Mouse (Mus musculus) erythroblast, embryonic 14.5 days (primary cell): Measurements from ENCODE around the gene Zmat3. TPM values are rescaled to one million over a fixed set of nuclear protein-coding genes. Genes with fewer than 3 reads are reported as not detected.

Experiments used
- H3K27me3 ChIP-seq: 2 replicates; pipeline ENCODE4 v1.6.1; 2012; ENCODE audit warnings: inconsistent platforms; ENCODE audit not compliant: control insufficient read depth
- H3K36me3 ChIP-seq: 2 replicates; pipeline ENCODE4 v1.6.1; 2012; ENCODE audit warnings: mild to moderate bottlenecking, inconsistent platforms; ENCODE audit not compliant: control insufficient read depth
- H3K4me1 ChIP-seq: 2 replicates; pipeline ENCODE4 v1.6.1; 2012; ENCODE audit warnings: inconsistent platforms; ENCODE audit not compliant: control insufficient read depth
- H3K4me3 ChIP-seq: replicated peaks from 2 replicates; pipeline ENCODE3; 2012; ENCODE audit warnings: moderate library complexity, mild to moderate bottlenecking, inconsistent platforms
- H3K9me3 ChIP-seq: 2 replicates; pipeline ENCODE4 v1.6.1; 2012; ENCODE audit warnings: low read length, inconsistent platforms, mixed read lengths; ENCODE audit not compliant: control insufficient read depth
- GATA1 ChIP-seq: IDR thresholded peaks from 2 replicates; pipeline ENCODE4 v1.6.1; 2012; ENCODE audit warnings: low read length, inconsistent platforms, mixed read lengths
- TAL1 ChIP-seq: IDR thresholded peaks from 3 replicates; pipeline ENCODE4 v1.6.1; 2012; ENCODE audit warnings: low read length, inconsistent platforms, mixed read lengths
- polyA plus RNA-seq: library from polyadenylated mRNA; stranded (reverse); fragments of >175 nt; gene quantifications from 2 replicates; pipeline ENCODE4 v1.2.3, GENCODE M21; 2012

Zmat3 gene
- polyA plus RNA-seq, 1 experiment, result 0.01 TPM

GRCm38 (mm10) chr3:32399381-32399780 lies 33.6 kb upstream of the Zmat3 start:
- no peaks in the 10 kb centered on the region for H3K9me3 ChIP-seq
- H3K4me1 ChIP-seq, result peaks cover 39% of the 10 kb centered on the region
- H3K4me3 ChIP-seq, result no peak overlapping the region
- no peaks in the 10 kb centered on the region for H3K27me3 ChIP-seq
- H3K36me3 ChIP-seq, result peaks cover 3% of the 10 kb centered on the region
- no peak for TF ChIP-seq TAL1
- TF ChIP-seq GATA1, result no peak

GRCm38 (mm10) chr3:32398623-32399022 lies 32.8 kb upstream of the Zmat3 start:
- peaks cover 3% of the 10 kb centered on the region for H3K36me3 ChIP-seq
- no peaks in the 10 kb centered on the region for H3K9me3 ChIP-seq
- no peaks in the 10 kb centered on the region for H3K27me3 ChIP-seq
- TF ChIP-seq TAL1 (no peak), GATA1 (0 out of 2 replicates have a peak, but pooled peaks have one; percentile 3)
- H3K4me1 ChIP-seq, result peaks cover 38% of the 10 kb centered on the region
- H3K4me3 ChIP-seq, result peak overlapping the region; percentile 94

- H3K36me3 ChIP-seq, result peaks cover 3% of the 10 kb centered on the region
- H3K27me3 ChIP-seq, result no peaks in the 10 kb centered on the region
- no peaks in the 10 kb centered on the region for H3K9me3 ChIP-seq
- H3K4me3 ChIP-seq, result peak overlapping the region; percentile 94
- H3K4me1 ChIP-seq, result peaks cover 36% of the 10 kb centered on the region
- no peak for TF ChIP-seq TAL1
- no peak for TF ChIP-seq GATA1
Measured at GRCm38 (mm10) chr3:32398175-32398538, 32.3 kb upstream of the Zmat3 start.

- peak within 1 kb of the TSS; percentile 94 for H3K4me3 ChIP-seq
- H3K9me3 ChIP-seq, result no peaks in the 10 kb centered on the region
- peaks cover 3% of the 10 kb centered on the region for H3K36me3 ChIP-seq
- TF ChIP-seq GATA1, result no peak
- H3K27me3 ChIP-seq, result no peaks in the 10 kb centered on the region
- H3K4me1 ChIP-seq, result peaks cover 36% of the 10 kb centered on the region
Measured at GRCm38 (mm10) chr3:32397461-32398174, 31.8 kb upstream of the Zmat3 start, which contains the start of gene Pik3ca. Gene Pik3ca, plus strand, starts transcription at chr3:32397671.

- peak overlapping the region; percentile 94 for H3K4me3 ChIP-seq
- H3K9me3 ChIP-seq, result no peaks in the 10 kb centered on the region
- peaks cover 3% of the 10 kb centered on the region for H3K36me3 ChIP-seq
- TF ChIP-seq TAL1 (no peak), GATA1 (no peak)
- H3K4me1 ChIP-seq, result peaks cover 36% of the 10 kb centered on the region
- H3K27me3 ChIP-seq, result no peaks in the 10 kb centered on the region
Measured at GRCm38 (mm10) chr3:32396794-32397460, 31.1 kb upstream of the Zmat3 start.

- peaks cover 3% of the 10 kb centered on the region for H3K36me3 ChIP-seq
- H3K27me3 ChIP-seq, result no peaks in the 10 kb centered on the region
- no peaks in the 10 kb centered on the region for H3K9me3 ChIP-seq
- TF ChIP-seq TAL1, result no peak
- TF ChIP-seq GATA1, result no peak
- peaks cover 36% of the 10 kb centered on the region for H3K4me1 ChIP-seq
- H3K4me3 ChIP-seq, result peak overlapping the region; percentile 94
Measured at GRCm38 (mm10) chr3:32395771-32396551, 30.1 kb upstream of the Zmat3 start.

GRCm38 (mm10) chr3:32393986-32394385 lies 28.2 kb upstream of the Zmat3 start:
- Histone ChIP-seq H3K4me1 (peaks cover 23% of the 10 kb centered on the region), H3K36me3 (no peaks in the 10 kb centered on the region), H3K9me3 (no peaks in the 10 kb centered on the region), H3K4me3 (no peak overlapping the region), H3K27me3 (no peaks in the 10 kb centered on the region; the same call in 1 of the 2 replicates)
- no peak for TF ChIP-seq TAL1
- no peak for TF ChIP-seq GATA1

- H3K9me3 ChIP-seq, result no peaks in the 10 kb centered on the region
- TF ChIP-seq TAL1 (no peak), GATA1 (no peak)
- H3K36me3 ChIP-seq, result no peaks in the 10 kb centered on the region
- H3K4me3 ChIP-seq, result no peak overlapping the region
- no peaks in the 10 kb centered on the region; the same call in 1 of the 2 replicates for H3K27me3 ChIP-seq
- H3K4me1 ChIP-seq, result peaks cover 12% of the 10 kb centered on the region
Measured at GRCm38 (mm10) chr3:32392841-32393240, 27.0 kb upstream of the Zmat3 start.

GRCm38 (mm10) chr3:32381556-32381955 lies 15.7 kb upstream of the Zmat3 start:
- Histone ChIP-seq H3K9me3 (no peaks in the 10 kb centered on the region), H3K36me3 (no peaks in the 10 kb centered on the region), H3K4me3 (no peak overlapping the region), H3K4me1 (peaks cover 9% of the 10 kb centered on the region), H3K27me3 (no peaks in the 10 kb centered on the region)
- TF ChIP-seq GATA1, result no peak
